Mouse (Mus musculus) bone marrow macrophage, adult 2 months (primary cell): ENCODE data around the gene Arhgef38. TPM values are rescaled to one million over a fixed set of nuclear protein-coding genes. Genes with fewer than 3 reads are reported as not detected.

Experiments
- H3K27ac ChIP-seq: 2 replicates; pipeline ENCODE4 v1.5.1; 2012; ENCODE audit warnings: low read depth, low read length; ENCODE audit not compliant: insufficient read depth
- H3K4me1 ChIP-seq: 2 replicates; pipeline ENCODE4 v1.6.1; 2012; ENCODE audit warnings: low read length; ENCODE audit not compliant: control insufficient read depth, insufficient read depth
- H3K4me3 ChIP-seq: 2 replicates; pipeline ENCODE4 v1.5.1; 2012; ENCODE audit warnings: mild to moderate bottlenecking, low read length, moderate library complexity; ENCODE audit not compliant: insufficient read depth
- CTCF ChIP-seq: IDR thresholded peaks from 2 replicates; pipeline ENCODE4 v1.5.1; 2012; ENCODE audit warnings: low read depth, mild to moderate bottlenecking, low read length, moderate library complexity
- POLR2A ChIP-seq: IDR thresholded peaks from 2 replicates; pipeline ENCODE4 v1.6.1; 2012; ENCODE audit warnings: mild to moderate bottlenecking, low read depth, low read length, borderline replicate concordance
- polyA plus RNA-seq: library from polyadenylated mRNA; stranded (reverse); fragments of >200 nt; gene quantifications from 2 replicates; pipeline ENCODE4 v1.2.4, GENCODE M21; 2012; ENCODE audit not compliant: missing spikeins, insufficient read depth, insufficient read length

The Arhgef38 gene
- polyA plus RNA-seq, 1 experiment: not detected

GRCm38 (mm10) chr3:133167550-133167949, 67.2 kb downstream of the Arhgef38 start:
- no peak overlapping the region for H3K27ac ChIP-seq
- H3K4me3 ChIP-seq: no peak overlapping the region
- no peaks in the 10 kb centered on the region for H3K4me1 ChIP-seq
- TF ChIP-seq POLR2A: no peak

GRCm38 (mm10) chr3:133165130-133165529, 69.6 kb downstream of the Arhgef38 start:
- TF ChIP-seq POLR2A (no peak), CTCF (no peak)
- H3K27ac ChIP-seq: no peak overlapping the region
- H3K4me3 ChIP-seq: no peak overlapping the region
- H3K4me1 ChIP-seq: no peaks in the 10 kb centered on the region

- no peak for TF ChIP-seq POLR2A
- TF ChIP-seq CTCF: no peak
- no peaks in the 10 kb centered on the region for H3K4me1 ChIP-seq
- H3K27ac ChIP-seq: no peak overlapping the region
- H3K4me3 ChIP-seq: no peak overlapping the region
Observed at GRCm38 (mm10) chr3:133163913-133164406, 70.8 kb downstream of the Arhgef38 start.

- H3K4me1 ChIP-seq: no peaks in the 10 kb centered on the region
- TF ChIP-seq CTCF: no peak
- no peak for TF ChIP-seq POLR2A
- H3K4me3 ChIP-seq: no peak overlapping the region
- H3K27ac ChIP-seq: no peak overlapping the region
Observed at GRCm38 (mm10) chr3:133163174-133163573, 71.6 kb downstream of the Arhgef38 start.

GRCm38 (mm10) chr3:133161407-133161806, 73.3 kb downstream of the Arhgef38 start:
- H3K27ac ChIP-seq: no peak overlapping the region
- TF ChIP-seq POLR2A (no peak), CTCF (no peak)
- H3K4me1 ChIP-seq: no peaks in the 10 kb centered on the region
- H3K4me3 ChIP-seq: no peak overlapping the region

GRCm38 (mm10) chr3:133158260-133158659, 76.5 kb downstream of the Arhgef38 start:
- H3K4me1 ChIP-seq: no peaks in the 10 kb centered on the region
- no peak overlapping the region for H3K27ac ChIP-seq
- no peak for TF ChIP-seq POLR2A
- no peak overlapping the region for H3K4me3 ChIP-seq

GRCm38 (mm10) chr3:133154683-133155082, 80.1 kb downstream of the Arhgef38 start:
- no peaks in the 10 kb centered on the region for H3K4me1 ChIP-seq
- H3K4me3 ChIP-seq: no peak overlapping the region
- H3K27ac ChIP-seq: no peak overlapping the region
- TF ChIP-seq CTCF: no peak
- no peak for TF ChIP-seq POLR2A

- Histone ChIP-seq H3K4me3 (no peak overlapping the region), H3K27ac (no peak overlapping the region), H3K4me1 (no peaks in the 10 kb centered on the region)
- TF ChIP-seq POLR2A (no peak), CTCF (no peak)
Observed at GRCm38 (mm10) chr3:133153629-133154028, 81.1 kb downstream of the Arhgef38 start.

GRCm38 (mm10) chr3:133152831-133153230, 81.9 kb downstream of the Arhgef38 start:
- Histone ChIP-seq H3K27ac (no peak overlapping the region), H3K4me1 (no peaks in the 10 kb centered on the region), H3K4me3 (no peak overlapping the region)
- TF ChIP-seq CTCF (no peak), POLR2A (no peak)

- TF ChIP-seq POLR2A (no peak), CTCF (no peak)
- no peak overlapping the region for H3K4me3 ChIP-seq
- H3K27ac ChIP-seq: no peak overlapping the region
- H3K4me1 ChIP-seq: no peaks in the 10 kb centered on the region
Observed at GRCm38 (mm10) chr3:133151629-133152028, 83.1 kb downstream of the Arhgef38 start.

- peaks cover 7% of the 10 kb centered on the region; the same call in 1 of the 2 replicates for H3K4me1 ChIP-seq
- H3K4me3 ChIP-seq: no peak overlapping the region
- no peak overlapping the region for H3K27ac ChIP-seq
- TF ChIP-seq CTCF: no peak
- no peak for TF ChIP-seq POLR2A
Observed at GRCm38 (mm10) chr3:133144511-133145147, 90.1 kb downstream of the Arhgef38 start.

- H3K4me1 ChIP-seq: peaks cover 7% of the 10 kb centered on the region; the same call in 1 of the 2 replicates
- H3K4me3 ChIP-seq: no peak overlapping the region
- H3K27ac ChIP-seq: no peak overlapping the region
- TF ChIP-seq POLR2A: no peak
- no peak for TF ChIP-seq CTCF
Observed at GRCm38 (mm10) chr3:133141877-133142276, 92.9 kb downstream of the Arhgef38 start.
